Mouse (Mus musculus) heart, adult 2 months (tissue): ENCODE results near the gene Aldh1b1.

ENCODE experiments used
- CTCF ChIP-seq: fragments of 200-600 bp; IDR thresholded peaks from 2 replicates; pipeline ENCODE4 v1.8.1; 2022; ENCODE audit warnings: antibody characterized with exemption, mild to moderate bottlenecking, moderate library complexity
- EP300 ChIP-seq: fragments of 200-500 bp; IDR thresholded peaks from 2 replicates; pipeline ENCODE4 v1.6.1; 2011; ENCODE audit warnings: low read depth, low read length, control low read depth; ENCODE audit not compliant: insufficient read depth
- POLR2A ChIP-seq: fragments of 200-500 bp; IDR thresholded peaks from 2 replicates; pipeline ENCODE4 v1.6.1; 2011; ENCODE audit warnings: mild to moderate bottlenecking, low read depth, low read length, control low read depth; ENCODE audit not compliant: insufficient read depth

- TF ChIP-seq CTCF: no peak
- TF ChIP-seq POLR2A: no peak
- TF ChIP-seq EP300: no peak
These were observed 12.9 kb upstream of the Aldh1b1 start for GRCm38 (mm10) chr4:45785959-45786358.
